Mouse (Mus musculus) cerebellum, adult 2 months (tissue): ENCODE measurements at regions not wholly inside any gene's neighbourhood (a gene's known extent, or its start where the extent isn't known, plus 50 kb on each side); places are given as distances from the start of the nearest gene placed in this dataset.

Experiments used
- CTCF ChIP-seq: fragments of 200-500 bp; IDR thresholded peaks from 2 replicates; pipeline ENCODE4 v1.5.1; 2011; ENCODE audit warnings: low read depth, mild to moderate bottlenecking, control low read depth, low read length, moderate library complexity, borderline replicate concordance; ENCODE audit not compliant: insufficient read depth
- POLR2A ChIP-seq: fragments of 200-500 bp; IDR thresholded peaks from 2 replicates; pipeline ENCODE4 v1.6.1; 2011; ENCODE audit warnings: low read length, control low read depth, borderline replicate concordance; ENCODE audit not compliant: insufficient read depth

DNA sequence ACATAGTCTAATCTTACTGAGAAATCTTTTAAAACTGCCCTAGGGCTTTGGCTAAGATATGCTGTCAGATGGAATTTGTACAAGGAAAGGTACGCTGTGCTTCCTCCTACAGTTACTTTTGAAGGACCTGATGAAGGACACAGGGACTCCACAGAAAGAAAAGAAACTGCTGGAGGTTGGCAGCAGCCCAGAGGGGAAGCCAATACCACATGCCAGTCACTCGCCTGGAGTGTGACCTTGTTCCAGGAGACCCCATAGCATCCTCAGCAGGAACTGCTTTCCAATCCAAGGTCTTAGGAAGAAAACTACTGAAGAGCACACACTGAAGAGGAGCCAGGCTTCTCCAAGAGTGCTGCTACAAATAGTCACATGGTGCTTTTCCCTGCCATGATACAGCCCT is 404.9 kb downstream of the Gpam start:
- TF ChIP-seq CTCF = no peak
- no peak for TF ChIP-seq POLR2A
